Mouse (Mus musculus) liver (tissue): ENCODE data around the gene Chd3.

Experiments used
- DNase-seq: peaks from one replicate; pipeline ENCODE4 v3.0.0-alpha.2; 2020; ENCODE audit warnings: mixed read lengths

Gene Chd3

DNA sequence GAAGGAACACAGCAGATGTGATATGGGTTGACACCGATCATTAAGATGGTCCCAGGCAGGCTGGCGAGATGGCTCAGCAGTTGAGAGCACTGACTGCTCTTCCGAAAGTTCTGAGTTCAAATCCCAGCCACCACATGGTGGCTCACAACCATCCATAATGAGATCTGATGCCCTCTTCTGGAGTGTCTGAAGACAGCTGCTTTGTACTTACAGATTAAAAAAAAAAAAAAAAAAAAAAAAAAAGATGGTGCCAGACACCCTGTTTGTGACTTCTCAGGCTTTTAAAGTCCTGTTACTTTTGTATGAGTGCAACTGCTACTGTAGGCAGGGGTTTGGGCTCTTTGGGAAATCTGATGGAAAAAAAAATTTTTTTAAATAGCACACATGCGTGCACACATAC is 19.5 kb upstream of the Chd3 start:
- no peak for DNase-seq

DNA sequence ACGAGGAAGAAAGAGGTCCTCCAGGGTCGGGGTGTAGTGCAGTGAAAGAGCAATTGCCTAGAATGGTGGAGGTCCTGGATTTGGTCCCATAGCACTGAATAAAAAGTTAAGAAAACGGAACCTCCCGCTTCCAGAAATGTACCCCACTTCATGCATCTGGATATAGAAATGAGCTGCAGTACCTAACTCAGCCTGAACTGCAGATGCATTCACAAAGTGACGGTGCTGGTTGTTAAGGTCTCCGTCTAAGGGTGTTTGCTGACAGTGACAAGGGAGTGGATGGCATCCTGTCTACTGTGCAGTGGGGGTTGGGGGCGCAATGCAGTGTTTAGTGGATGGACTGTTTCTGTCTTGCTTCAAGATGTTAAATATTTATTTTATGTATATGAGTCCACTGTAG is 17.6 kb upstream of the Chd3 start:
- DNase-seq, result no peak

DNA sequence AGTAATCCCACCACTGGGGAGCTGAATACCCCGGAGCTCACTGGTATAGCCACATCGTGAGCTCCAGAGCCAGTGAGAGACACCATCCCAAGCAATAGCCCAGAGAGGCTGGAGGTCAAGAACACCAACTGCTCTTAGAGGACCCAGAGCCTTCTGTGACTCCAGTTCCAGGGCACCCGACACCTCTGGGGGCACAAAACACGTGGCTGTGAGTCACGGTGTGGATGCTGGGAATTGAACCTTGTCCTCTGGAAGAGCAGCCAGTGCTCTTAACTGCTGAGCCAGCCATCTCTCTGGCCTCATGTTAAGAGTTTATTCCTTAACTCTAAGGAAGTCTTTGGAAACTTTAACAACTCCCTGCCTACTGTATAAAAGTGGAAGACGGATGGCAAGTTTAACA is 15.8 kb upstream of the Chd3 start:
- no peak for DNase-seq

DNA sequence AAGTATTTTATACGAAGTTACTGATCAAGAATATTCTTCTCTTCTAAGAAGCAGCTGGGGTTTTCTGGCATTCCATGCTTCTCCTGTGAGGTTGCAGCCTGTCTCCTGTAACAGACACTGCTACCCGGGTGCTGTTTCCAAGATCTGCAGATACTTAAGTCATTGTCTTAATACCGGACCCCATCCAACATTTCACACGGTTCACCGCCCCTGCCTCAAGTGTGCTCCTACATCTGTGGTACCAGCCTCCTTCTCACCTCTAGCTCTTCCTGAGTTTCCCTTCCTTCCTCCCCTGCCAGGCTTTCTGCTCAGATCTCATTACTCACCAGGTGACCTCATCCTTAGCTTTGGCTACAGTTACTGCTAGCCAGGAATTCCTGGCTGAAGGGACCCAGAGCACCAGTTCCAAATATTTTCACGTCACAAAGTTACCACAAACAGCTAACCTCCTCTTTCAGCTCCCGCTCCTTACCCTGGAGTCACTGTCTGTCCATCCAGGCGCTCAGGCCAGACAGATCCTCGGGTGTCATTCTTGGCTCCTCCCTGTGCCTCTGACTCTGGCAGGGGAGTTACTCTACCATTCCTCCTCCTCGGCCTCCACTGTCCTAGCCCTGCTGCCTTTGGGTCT is 13.4 kb upstream of the Chd3 start:
- no peak for DNase-seq

DNA sequence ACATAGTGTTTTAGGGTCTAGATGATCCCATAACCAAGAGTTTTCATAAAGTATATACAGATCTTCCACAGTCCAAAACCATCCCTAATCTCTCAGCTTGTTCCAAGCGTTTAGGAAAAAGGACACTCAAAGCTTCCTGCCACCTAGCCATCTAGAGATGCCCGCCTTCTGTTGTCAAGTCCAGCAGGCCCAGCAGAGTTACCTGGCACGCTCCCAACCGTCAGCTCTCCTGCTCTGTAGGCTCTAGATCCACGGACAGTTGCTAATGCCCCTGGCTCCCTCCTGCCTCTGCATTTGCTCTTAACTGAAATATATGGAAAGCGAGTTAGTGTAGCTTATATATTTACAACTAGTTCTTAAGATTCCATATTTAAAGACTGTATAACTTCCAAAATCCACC is 12.2 kb upstream of the Chd3 start:
- DNase-seq, result no peak

DNA sequence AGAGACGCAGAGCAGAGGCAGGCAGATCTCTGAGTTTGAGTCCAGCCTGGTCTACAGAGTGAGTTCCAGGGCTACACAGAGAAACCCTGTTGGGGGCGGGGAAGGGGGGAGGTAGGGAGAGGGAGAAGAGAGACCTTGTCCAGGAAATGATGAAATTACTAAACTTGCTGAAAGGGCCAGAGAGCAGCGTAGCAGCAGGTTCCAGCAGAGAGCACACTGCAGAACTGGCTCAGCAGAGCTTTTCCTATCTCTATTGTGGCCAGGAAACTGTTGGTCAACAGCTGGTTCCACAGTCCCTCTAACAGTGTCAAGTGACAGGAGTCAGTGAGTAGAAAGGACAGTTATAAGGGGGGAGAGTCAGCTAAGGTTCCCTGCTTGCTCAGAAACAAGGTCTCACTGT is 10.4 kb upstream of the Chd3 start:
- DNase-seq, result no peak

DNA sequence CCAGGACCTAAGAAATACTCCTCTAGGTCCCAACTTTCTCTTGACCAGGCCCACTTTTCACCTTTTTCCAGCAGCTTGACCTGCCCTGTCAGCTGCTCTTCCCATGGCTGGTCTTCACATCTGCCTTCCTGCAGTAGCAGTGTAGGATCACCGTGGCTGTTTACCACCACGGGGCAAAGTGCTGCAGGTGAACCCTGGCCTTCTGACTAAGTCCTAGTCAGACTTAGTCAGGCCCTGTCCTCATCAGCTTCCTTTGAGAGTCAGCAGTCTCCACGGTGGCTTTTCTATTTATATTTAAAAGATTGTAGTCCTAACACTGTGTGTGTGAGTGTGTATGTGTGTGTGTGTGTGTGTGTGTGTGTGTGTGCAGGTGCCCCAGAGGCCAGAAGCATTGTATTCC is 8.6 kb upstream of the Chd3 start:
- no peak for DNase-seq

DNA sequence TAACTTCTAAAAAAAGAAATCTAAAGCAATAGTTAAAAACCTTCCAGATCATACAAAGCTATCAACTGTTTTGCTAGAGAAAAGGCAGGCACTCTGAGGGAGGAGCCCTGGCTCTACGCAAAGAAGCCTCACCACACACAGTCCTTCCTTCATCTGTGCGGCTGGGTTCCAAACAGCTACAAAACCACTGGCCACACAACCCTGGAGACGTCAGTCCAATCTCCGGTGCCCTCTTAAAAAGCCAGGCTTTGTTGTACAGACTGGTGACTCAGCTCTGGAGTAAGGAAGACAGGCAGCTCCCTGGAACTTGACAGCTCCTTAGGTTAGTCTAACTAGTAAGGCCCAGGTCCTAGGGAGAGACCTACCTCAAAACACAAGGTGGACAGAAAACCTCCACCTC is 6.4 kb upstream of the Chd3 start:
- DNase-seq, result no peak

DNA sequence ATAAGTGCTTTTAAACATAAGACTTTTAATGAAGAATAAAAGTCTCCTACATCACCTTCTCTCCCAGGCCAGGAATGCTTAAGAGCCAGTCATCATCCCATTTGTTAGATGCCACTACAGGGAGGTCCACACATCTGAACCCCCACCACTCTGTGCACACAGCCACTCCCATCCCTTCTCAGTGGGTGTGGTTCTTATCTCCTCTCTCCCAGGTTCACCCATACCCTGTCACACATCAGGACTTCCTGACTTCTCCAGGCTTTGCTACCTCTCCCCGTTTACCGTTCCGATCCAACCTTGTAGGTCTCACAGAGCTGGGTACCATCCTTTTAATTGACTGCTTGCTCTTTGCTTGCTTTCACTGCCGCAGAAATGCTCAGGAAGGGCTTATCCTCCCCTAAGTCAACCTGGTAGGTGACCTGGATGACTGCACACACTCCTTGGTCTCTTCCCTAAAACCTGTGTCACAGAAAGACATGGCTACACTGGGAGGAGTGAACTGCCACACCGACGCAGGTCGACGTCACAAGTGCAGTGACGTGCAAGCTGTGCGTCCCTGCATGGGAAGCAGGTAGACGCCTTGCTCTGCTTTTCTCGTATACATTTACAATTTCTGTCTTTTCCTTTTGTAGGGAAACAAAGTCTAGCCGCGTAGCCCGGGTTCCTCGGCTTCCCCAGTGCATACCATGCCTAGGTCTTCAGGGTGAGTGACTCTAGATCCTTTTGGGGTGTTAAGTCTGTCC is 4.2 kb upstream of the Chd3 start:
- DNase-seq, result peak; percentile 80

DNA sequence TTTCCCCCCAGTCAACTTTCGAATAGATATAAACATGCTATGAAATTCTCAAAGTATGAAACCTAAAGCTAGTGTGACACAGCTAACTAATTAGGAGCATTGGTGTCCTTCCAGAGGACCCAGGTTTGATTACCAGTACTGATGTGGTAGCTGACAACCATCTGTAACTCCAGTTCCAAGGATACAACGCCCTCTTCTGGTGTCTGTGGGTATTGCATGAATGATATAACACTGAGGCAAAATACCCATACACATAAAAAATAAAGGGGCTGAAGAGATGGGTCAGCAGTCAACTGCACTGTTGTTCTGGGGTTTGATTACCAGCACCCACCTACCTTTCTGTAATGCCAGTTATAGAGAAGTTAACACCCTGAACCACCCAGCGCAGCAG is 3.6 kb upstream of the Chd3 start:
- DNase-seq, result peak; percentile 49

DNA sequence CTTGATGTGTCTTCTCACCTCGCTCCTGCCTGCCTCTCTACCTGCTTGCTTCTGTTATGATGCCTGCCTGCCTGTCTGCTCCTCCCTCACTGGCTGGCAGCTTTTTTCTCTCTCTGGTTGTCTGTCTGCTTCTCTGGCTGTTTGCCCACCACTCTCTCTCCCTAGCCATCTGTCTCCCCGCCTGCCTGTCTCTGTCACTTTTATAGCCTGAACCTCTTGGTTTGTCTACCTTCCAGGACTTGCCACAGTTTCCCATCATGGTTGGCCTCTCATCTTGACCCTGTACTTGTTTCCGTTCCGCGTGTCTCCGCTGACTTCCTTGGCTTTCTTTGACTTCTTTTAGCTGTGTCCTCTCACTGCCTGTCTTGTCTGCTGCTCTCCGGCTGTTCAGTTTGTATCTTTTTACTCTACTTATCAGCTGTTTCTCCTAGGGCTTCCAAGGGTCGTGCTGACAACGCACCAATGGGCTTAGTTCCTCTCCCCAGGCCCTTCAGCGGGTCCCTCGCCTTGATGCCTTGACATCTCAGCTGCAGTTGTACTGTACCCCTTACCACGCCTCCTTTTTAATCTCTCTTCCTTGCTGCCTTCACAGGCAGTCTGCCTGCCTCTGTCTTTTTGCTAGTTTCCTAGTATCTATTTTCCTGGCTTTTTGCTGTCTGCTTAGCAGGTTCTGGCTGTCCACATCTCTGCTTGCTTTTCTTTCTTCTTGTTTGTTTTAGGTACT is 3.0 kb upstream of the Chd3 start:
- DNase-seq, result peak; percentile 54

DNA sequence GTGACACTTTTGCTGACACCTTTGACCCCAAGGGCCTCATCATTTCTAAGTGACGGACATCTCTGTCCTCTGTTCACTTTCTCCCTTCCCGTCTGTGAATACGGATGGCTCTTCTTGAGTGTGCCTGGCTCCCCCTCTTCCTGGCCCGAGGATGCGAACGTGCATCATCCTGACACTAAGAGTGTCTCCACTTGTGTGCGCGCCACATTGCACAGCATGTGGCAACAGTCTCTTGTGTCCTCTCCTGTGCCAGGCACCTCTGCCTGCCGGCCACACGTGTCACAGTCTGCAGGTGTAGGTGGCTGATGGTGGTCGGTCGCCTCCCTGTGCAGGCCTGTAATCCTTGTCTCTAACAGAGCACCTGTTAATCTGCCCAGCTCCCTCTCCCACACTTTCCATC is 2.4 kb upstream of the Chd3 start:
- no peak for DNase-seq

DNA sequence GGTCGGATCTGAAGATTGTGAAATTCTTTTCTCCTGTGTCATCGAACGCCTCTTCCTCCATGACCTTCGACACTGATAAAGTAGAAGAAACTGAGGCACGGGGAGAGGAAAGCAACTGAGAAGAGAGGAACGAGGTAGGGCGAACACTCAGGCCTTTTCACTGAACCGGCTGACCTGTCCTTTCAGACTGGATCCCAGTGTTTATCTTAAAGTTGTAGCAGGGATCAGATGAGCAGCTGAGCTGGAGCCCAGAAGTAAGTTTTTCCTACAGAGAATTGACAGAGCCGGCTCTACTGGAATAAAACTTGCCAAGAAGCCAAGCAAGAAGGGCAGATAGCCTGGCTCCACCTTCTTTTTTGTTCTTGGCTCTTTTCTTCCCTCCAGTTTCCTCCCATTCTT is 1.6 kb upstream of the Chd3 start:
- no peak for DNase-seq

DNA sequence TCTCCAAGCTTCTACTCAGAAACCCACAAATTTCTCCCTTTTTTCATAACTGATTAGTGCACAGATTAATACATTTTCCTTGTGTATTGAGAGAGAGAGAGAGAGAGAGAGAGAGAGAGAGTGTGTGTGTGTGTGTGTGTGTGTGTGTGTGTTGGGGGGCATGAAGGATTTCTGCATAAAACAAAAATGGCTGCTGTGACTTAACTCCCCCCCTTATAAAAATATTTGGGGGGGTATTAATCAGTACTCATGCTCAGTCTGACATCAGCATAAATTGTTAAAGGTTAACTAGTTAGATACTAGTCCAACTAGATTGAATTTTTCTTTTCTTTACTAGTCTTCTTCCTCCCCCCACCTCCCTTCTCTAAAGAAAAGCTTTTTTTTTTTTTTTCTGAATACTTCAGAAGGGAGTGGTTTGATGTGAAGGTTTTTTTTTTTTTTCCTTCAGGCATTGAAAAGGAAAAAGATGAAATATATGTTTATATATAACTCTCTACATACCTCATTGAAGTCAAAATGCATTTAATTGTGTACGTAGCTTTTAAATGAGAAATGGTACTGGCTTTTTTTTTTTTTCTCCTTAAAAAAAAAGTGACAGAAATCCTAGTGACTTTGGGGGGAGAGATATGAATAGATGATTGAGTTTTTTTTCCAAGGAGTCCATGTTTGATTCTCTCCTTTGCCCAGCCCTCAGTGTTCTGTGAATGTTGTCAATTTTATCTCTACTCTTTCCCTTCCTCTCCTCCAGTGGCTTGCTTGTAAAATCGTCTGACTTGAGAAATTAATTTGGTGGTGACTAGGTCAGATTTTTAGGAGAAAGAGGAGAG is 997 bp upstream of the Chd3 start:
- no peak for DNase-seq

DNA sequence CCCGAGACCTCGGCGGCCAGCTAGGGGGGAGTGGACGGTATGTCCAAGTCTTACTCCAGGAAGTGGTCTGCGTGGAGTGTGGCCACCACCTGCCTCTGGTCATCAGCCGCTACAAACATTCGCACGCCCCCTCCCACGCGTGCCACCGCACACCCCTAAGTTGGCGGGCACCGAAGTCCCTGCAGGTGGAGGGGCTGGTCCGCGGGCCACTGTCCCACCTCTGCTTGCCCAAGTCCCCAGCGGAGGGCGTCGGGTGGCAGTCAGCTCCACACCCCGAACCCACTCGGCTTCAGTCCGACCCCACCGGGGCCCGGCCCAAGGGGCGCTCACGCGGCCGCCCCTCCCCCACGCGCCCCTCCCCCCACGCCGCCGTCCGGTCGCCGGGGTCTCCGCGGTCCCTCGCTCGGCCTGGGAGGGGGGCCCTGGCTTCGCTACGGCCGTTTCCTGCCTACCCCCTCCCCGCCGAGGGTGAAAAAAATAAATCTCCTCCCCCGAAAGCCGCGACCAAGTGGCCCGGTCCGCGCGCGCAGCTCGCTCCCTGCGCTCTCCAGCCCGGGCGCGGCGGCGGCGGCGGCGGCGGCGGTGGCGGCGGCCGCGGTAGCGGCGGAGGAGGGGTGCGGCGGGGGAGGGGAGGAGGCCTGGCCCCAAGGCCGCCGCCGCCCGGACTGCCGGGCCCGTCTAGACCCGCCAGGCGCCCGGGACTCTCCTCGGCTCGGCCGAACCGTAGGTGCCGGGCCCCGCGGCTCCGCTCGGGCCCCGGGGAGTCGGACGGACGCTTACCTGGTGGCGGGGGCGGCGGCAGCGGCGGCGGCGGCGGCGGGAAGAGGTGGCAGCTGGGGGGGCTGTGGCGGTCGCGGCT is 621 bp downstream of the Chd3 start:
- DNase-seq, result peak; percentile 58

DNA sequence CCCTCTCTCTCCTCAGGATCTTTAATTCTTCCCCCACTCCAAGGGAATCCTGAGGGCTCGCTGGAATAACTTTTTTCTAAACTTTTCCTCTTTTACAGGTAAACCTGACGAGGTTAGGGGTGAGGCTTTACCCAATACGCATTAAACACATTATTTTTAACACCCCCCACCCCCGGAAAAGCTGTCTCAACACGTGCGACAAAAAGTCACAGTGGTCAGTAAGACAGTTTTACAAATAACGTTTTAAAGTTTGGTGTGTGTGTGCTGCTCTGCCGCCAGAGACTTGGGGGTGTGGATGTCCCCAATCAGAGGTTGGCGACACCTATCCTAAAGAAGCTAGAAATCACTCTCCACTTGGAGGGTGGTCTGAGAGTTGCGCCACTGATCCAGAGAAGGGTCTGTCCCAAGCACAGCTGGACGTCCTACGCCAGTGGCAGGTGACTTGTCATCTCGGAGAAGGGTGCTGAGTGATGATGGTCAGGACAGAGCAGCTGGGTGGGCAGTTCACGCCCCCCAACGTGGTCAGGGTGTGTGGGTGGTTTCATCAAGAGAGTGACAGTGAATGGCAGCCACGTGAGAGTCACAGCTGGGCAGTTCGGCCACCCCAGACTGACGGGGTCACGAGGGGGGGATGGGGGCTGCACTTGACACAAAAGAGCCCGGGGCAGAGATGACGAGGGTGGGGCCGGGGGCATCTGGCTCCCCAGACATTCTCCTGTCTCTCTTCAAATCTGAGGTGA is 1.4 kb downstream of the Chd3 start:
- DNase-seq, result peak; percentile 25

DNA sequence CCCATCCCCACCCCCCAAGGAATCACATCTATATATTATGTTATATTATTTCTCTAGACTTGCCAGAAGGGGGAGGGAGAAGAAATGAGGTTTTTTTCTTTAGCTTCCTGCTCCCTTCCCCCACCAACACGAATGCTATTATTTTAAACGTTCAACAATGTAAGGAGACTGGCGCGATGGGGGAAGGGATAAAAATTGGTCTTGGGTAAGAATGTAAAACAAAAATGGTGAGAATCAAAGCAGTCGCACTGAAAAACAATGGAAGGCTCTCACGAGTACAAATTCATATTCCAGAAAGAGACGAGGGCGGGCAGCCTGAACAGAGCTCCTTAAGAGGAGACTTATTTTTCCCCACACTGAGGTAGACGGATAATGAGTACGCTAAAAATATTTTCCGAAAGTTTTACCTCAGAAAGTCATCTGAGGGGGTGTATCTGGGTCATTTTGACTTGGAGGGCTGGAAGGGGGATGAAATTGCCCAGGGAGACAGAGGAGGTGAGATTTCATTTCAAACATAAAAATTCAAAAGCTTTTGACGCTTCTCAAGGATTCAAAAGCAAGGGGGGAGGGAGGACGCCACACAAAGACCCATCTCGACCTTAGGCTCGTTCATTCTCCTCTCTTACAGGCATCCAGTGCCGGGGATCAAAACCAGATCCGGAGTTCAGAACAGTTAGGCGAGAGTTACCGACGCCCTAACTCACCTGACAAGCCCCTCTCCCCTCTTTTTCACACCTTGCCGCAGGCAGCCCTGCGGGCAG is 2.2 kb downstream of the Chd3 start:
- no peak for DNase-seq

DNA sequence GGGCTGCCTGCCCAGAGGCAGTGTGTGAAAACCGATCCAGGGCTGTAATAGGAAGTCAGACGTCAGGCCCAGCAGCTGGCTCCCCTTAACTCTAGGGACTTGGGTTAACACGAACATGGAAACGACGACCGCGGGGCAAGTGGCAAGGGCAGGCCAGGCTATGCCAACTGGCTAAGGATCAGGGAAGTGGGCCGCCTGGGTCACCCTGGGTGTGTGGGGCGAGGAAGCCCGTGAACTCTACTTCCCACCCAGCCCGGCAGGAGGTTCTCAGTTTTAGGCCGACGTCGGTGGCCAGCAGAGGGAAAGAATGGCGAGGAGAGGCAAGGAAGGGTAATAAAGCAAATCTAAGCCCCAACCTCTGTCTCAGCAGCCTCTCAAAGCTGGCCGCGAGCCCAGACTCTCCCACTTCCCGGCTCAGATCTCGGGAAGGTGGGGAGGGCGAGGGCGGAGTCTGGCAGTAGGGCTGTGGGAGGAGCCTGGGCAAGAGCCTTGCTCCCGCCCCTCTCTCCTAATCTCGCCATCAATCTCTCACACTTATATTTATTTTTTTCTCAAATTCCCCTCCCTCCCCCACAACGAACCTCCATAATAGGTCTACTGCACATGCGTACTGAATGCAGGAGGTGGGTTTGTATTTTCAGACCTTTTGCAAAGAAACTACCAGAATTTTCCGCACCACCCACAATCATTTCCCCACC is 2.9 kb downstream of the Chd3 start:
- DNase-seq, result peak; percentile 89

DNA sequence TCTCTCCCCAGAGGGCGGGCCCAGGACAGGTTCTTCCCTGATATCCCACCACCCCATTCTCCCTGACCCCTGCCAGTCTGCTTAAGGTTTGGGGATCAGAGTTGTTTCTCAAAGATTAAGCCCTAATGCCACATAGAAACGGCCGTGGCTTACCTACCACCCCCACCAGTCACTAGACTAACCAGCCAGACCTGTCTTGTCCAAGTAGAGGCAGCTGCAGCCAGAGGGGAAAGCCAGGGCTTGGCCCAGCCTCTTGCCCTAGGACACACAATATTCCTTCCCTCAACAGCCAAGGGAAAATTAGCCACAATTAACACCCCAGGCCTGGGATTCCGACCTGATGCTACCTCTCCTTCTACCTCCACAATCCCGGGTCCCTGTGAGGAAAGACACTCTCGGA is 3.5 kb downstream of the Chd3 start:
- no peak for DNase-seq

DNA sequence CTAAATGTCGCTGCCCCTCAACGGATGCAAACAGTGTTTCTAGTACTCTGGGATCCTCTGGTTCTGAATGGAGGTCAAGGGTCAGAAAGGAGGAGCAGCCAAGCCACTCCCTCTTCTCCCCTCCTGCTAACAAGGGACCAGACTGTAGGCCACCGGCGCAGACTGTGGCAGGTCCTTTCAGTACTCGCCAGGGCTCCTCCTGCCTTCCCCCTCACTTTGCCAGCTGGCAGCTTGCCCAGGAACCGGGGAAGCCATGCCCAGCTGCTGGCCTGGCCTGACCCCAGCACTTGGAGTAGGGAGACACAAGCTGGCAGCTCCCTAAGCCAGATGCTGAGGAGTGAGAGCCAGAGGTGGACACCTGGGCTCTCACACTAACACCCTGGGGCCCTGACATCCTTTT is 4.3 kb downstream of the Chd3 start:
- DNase-seq, result peak; percentile 63
